Mouse (Mus musculus) lung, postnatal 0 days (tissue): ENCODE data around the gene Ablim1. TPM values are rescaled to one million over a fixed set of nuclear protein-coding genes. Genes with fewer than 3 reads are reported as not detected.

Experiments
- ATAC-seq: fragments of 200-750 bp; cut with Nextera tagmentation; 2 replicates; pipeline ENCODE4 v1.8.0; 2017; ENCODE audit warnings: moderate library complexity
- DNase-seq: peaks from one replicate; pipeline ENCODE4 v3.0.0-alpha.2; 2016; ENCODE audit warnings: low spot score
- H3K27ac ChIP-seq: fragments of 300-500 bp; sonication (generic); 2 replicates; pipeline ENCODE4 v1.5.1; 2014; ENCODE audit warnings: antibody characterized with exemption, mild to moderate bottlenecking, low read length, mixed read lengths
- H3K27me3 ChIP-seq: fragments of 300-500 bp; sonication (generic); replicated peaks from 2 replicates; pipeline ENCODE4 v1.6.1; 2014; ENCODE audit warnings: low read length, mixed read lengths; ENCODE audit not compliant: insufficient read depth
- H3K36me3 ChIP-seq: fragments of 300-500 bp; sonication (generic); 2 replicates; pipeline ENCODE4 v1.6.1; 2014; ENCODE audit warnings: low read length, mixed read lengths; ENCODE audit not compliant: insufficient read depth
- H3K4me1 ChIP-seq: fragments of 300-500 bp; sonication (generic); 2 replicates; pipeline ENCODE4 v1.6.1; 2014; ENCODE audit warnings: antibody characterized with exemption, low read depth, low read length, mixed read lengths; ENCODE audit not compliant: insufficient read depth
- H3K4me2 ChIP-seq: fragments of 300-500 bp; sonication (generic); replicated peaks from 2 replicates; pipeline ENCODE4 v1.6.1; 2014; ENCODE audit warnings: low read depth, mild to moderate bottlenecking, low read length, moderate library complexity, mixed read lengths
- H3K4me3 ChIP-seq: fragments of 300-500 bp; sonication (generic); 2 replicates; pipeline ENCODE4 v1.5.1; 2014; ENCODE audit warnings: low read depth, low read length
- H3K9ac ChIP-seq: fragments of 300-500 bp; sonication (generic); replicated peaks from 2 replicates; pipeline ENCODE4 v1.6.1; 2014; ENCODE audit warnings: low read depth, mild to moderate bottlenecking
- H3K9me3 ChIP-seq: fragments of 300-500 bp; sonication (generic); 2 replicates; pipeline ENCODE4 v1.6.1; 2016; ENCODE audit warnings: low read length, mixed read lengths
- CTCF ChIP-seq: IDR thresholded peaks from 2 replicates; pipeline ENCODE4 v1.5.1; 2016; ENCODE audit warnings: antibody characterized with exemption, mild to moderate bottlenecking
- EP300 ChIP-seq: IDR thresholded peaks from 2 replicates; pipeline ENCODE4 v1.6.1; 2016; ENCODE audit warnings: antibody characterized with exemption, mild to moderate bottlenecking, control low read depth
- WGBS: fragments of 180-500 bp; shearing (Covaris S2); extraction: QIAGEN DNeasy Blood & Tissue Kit; methylation state at CpG from one replicate; pipeline ENCODE4 v1.1.7; 2014; 5-methylcytosine and 5-hydroxymethylcytosine counted together
- polyA plus RNA-seq: library from polyadenylated mRNA; unstranded; fragments of >200 nt; fragmentation: Nextera tagmentation; extraction: Ambion mirVana; gene quantifications from 2 replicates; pipeline ENCODE4 v1.2.1, GENCODE M21; 2015

Ablim1 gene
- polyA plus RNA-seq, 1 experiment from 2014 or later: 50.1 TPM

DNA sequence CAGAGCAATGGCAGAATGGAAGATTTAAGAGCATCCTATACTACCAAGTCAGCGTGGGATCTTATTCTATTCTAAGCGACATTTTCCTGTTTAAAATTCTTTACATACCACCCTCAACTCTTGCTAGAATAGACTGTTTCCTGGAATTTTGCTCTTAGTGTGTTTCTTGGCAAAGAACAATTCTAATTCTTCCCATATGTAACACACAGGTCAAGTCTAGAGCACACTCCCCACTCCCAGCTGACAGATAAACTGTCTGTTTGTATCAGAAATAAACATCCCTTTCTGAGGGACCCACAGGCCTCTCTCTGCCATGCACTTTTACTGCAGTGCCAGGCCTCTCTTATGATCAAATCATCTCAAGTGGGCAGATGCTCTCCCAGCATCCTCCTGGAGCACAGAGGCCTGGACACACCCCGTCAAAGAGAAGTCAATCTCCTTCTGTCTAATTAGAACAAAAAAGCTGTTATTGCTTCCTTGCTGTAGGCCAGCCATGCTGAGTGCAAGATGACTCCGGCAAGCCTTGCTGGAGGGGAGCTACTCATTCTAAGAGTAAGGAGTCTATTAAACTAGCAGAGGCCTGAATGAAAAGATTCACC lies 211.3 kb downstream of the Ablim1 start:
- DNase-seq (peak; percentile 67), ATAC-seq (peak; percentile 75)
- H3K9ac ChIP-seq: no peak overlapping the region
- no peaks in the 10 kb centered on the region for H3K27me3 ChIP-seq
- H3K27ac ChIP-seq: 0 out of 2 replicates have a peak overlapping the region, but pooled peaks have one; percentile 43
- no peak overlapping the region for H3K4me2 ChIP-seq
- no peak for TF ChIP-seq CTCF
- peak; percentile 82 for TF ChIP-seq EP300
- 38% methylated on average over 4 of the region's 4 CpGs for WGBS
- peaks cover 14% of the 10 kb centered on the region for H3K4me1 ChIP-seq
- no peak overlapping the region for H3K4me3 ChIP-seq
- H3K36me3 ChIP-seq: no peaks in the 10 kb centered on the region
- no peaks in the 10 kb centered on the region for H3K9me3 ChIP-seq

GRCm38 (mm10) chr19:57101986-57102385 lies 212.7 kb downstream of the Ablim1 start:
- Histone ChIP-seq H3K9me3 (no peaks in the 10 kb centered on the region), H3K4me1 (peaks cover 24% of the 10 kb centered on the region), H3K27ac (no peak overlapping the region), H3K27me3 (no peaks in the 10 kb centered on the region), H3K4me2 (no peak overlapping the region), H3K36me3 (no peaks in the 10 kb centered on the region), H3K4me3 (no peak overlapping the region), H3K9ac (no peak overlapping the region)
- DNase-seq (no peak), ATAC-seq (no peak)
- WGBS: 78% methylated on average over 7 of the region's 7 CpGs
- TF ChIP-seq EP300 (no peak), CTCF (no peak)

- H3K4me2 ChIP-seq: no peak overlapping the region
- H3K4me1 ChIP-seq: peaks cover 24% of the 10 kb centered on the region
- H3K9ac ChIP-seq: no peak overlapping the region
- H3K9me3 ChIP-seq: no peaks in the 10 kb centered on the region
- TF ChIP-seq EP300 (no peak), CTCF (no peak)
- WGBS: 82% methylated on average over 11 of the region's 11 CpGs
- no peak overlapping the region for H3K4me3 ChIP-seq
- no peaks in the 10 kb centered on the region for H3K27me3 ChIP-seq
- no peak for DNase-seq
- H3K36me3 ChIP-seq: no peaks in the 10 kb centered on the region
- no peak for ATAC-seq
- H3K27ac ChIP-seq: no peak overlapping the region
These were observed 213.8 kb downstream of the Ablim1 start for GRCm38 (mm10) chr19:57100753-57101446.

DNA sequence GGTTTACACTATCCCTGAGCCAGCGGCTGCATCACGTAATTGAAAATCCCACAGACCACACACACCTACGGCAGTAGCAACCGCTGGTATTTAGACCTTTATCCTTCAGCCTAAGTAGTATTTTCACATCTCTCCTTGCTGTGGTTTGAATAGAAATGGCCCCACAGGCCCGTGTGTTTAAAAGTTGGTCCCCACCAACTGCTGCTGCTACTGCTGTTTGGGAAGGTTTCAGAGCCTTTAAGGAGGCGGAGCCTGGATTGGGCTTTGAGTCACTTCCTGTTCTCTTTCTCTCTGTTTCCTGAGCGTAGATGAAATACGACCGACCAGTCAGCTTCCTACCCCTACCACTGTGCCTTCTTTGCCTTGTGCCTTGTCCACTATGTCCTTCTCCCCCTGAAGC lies 214.7 kb downstream of the Ablim1 start:
- Histone ChIP-seq H3K36me3 (no peaks in the 10 kb centered on the region), H3K4me2 (no peak overlapping the region), H3K9me3 (no peaks in the 10 kb centered on the region), H3K27me3 (no peaks in the 10 kb centered on the region), H3K4me1 (peaks cover 21% of the 10 kb centered on the region), H3K9ac (no peak overlapping the region), H3K27ac (peak overlapping the region; percentile 88), H3K4me3 (no peak overlapping the region)
- DNase-seq: no peak
- TF ChIP-seq CTCF: no peak
- TF ChIP-seq EP300: no peak
- 73% methylated on average over 9 of the region's 9 CpGs for WGBS
- no peak for ATAC-seq

DNA sequence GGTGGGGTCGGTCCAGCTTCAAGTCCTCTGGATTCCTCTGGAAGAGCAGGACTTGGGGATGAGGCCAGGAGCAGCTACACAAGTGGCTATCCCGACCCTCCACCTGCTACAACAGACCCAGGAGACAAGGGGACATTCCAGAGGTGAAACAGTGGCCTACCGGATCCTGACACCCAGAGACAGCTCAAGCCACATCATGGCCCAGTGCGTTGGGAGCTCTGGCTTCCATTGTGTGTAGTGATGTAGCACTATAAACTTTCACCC lies 215.7 kb downstream of the Ablim1 start:
- H3K4me1 ChIP-seq: peaks cover 21% of the 10 kb centered on the region
- DNase-seq (no peak), ATAC-seq (no peak)
- no peak overlapping the region for H3K4me2 ChIP-seq
- H3K4me3 ChIP-seq: no peak overlapping the region
- H3K9me3 ChIP-seq: no peaks in the 10 kb centered on the region
- H3K9ac ChIP-seq: no peak overlapping the region
- H3K27me3 ChIP-seq: no peaks in the 10 kb centered on the region
- no peaks in the 10 kb centered on the region for H3K36me3 ChIP-seq
- peak overlapping the region; percentile 88 for H3K27ac ChIP-seq
- 64% methylated on average over 4 of the region's 4 CpGs for WGBS
- no peak for TF ChIP-seq EP300
- TF ChIP-seq CTCF: no peak

- H3K27ac ChIP-seq: peak overlapping the region; percentile 88
- no peaks in the 10 kb centered on the region for H3K27me3 ChIP-seq
- peaks cover 17% of the 10 kb centered on the region; the same call in 1 of the 2 replicates for H3K4me1 ChIP-seq
- no peaks in the 10 kb centered on the region for H3K9me3 ChIP-seq
- ATAC-seq (peak; percentile 81), DNase-seq (peak; percentile 91)
- no peak overlapping the region for H3K9ac ChIP-seq
- 0 out of 2 replicates have a peak overlapping the region, but pooled peaks have one; percentile 11 for H3K4me2 ChIP-seq
- no peaks in the 10 kb centered on the region for H3K36me3 ChIP-seq
- 16% methylated on average over 14 of the region's 14 CpGs for WGBS
- TF ChIP-seq CTCF: peak; percentile 53
- TF ChIP-seq EP300: peak; percentile 69
- H3K4me3 ChIP-seq: no peak overlapping the region
These were observed 216.3 kb downstream of the Ablim1 start for GRCm38 (mm10) chr19:57098241-57099093.
